In the genomic region with DNA sequence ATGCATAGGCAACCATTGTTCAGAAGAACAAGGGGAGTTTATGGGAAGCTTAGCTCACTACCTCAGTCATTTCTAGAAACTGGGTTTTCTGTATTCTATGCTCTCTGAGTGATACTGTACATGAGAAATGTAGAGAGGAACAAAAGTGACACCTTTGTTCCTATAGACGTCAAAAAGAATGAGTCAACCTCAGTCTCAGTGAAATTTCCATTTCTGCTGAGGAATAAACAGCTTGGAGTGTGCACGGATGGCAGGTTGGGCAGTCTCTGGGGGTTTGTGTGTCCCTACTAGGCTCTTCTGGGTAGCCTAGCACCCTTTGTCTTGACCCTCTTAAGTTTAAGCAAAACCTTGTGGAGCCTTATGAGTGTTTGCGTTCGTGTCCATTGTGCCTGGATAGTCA, we compare ENCODE assay signal across 21 mouse cellular contexts. TPM values are rescaled to one million over a fixed set of nuclear protein-coding genes. Genes with fewer than 3 reads are reported as not detected.
"Had no signal": no experiment of that assay in that cellular context is flagged by ENCODE, and none has a peak within 500 bp of the region (broad histone marks: within the 10 kb centered on the region; RNA-seq: fewer than 3 reads in every experiment).

No protein-coding gene starts in this region.

- ATAC-seq: lung, postnatal 0 days; midbrain, embryonic 16.5 days had no signal

- H3K27me3 ChIP-seq: lung, embryonic 15.5 days; megakaryocyte, embryonic 14.5 days; midbrain, embryonic 12.5 days; neural tube, embryonic 13.5 days; neural tube, embryonic 15.5 days had no signal

- H3K4me1 ChIP-seq: lung, embryonic 15.5 days; midbrain, embryonic 12.5 days; neural tube, embryonic 13.5 days; neural tube, embryonic 15.5 days had no signal

- H3K9me3 ChIP-seq: lung, embryonic 15.5 days; megakaryocyte, embryonic 14.5 days; midbrain, embryonic 12.5 days; neural tube, embryonic 13.5 days; neural tube, embryonic 15.5 days had no signal

- H3K4me3 ChIP-seq: lung, embryonic 15.5 days; megakaryocyte, embryonic 14.5 days; midbrain, embryonic 12.5 days; myocyte; neural tube, embryonic 13.5 days; neural tube, embryonic 15.5 days had no signal

- DNase-seq: lung, adult 2 months; lung, postnatal 14 days; lung, postnatal 36 days; midbrain, embryonic 14.5 days; retina, postnatal 1 day; right cerebral cortex, adult 18-20 months; right cerebral cortex, postnatal 25 days; right cerebral cortex, postnatal 4 days; spleen, adult 18-20 months; thymus, adult 18-20 months; thymus, postnatal 14 days; thymus, postnatal 36 days had no signal

- H3K27ac ChIP-seq: lung, embryonic 15.5 days; macrophage; midbrain, embryonic 12.5 days; neural tube, embryonic 13.5 days; neural tube, embryonic 15.5 days had no signal

RNA-seq across cellular contexts. Expression of a gene that starts 5.3 kb away (rescaled TPM):
- polyA plus RNA-seq: midbrain, embryonic 16.5 days had no signal
